Mouse (Mus musculus) midbrain, embryonic 16.5 days (tissue): Measurements from ENCODE around the gene Olfr486. TPM values are rescaled to one million over a fixed set of nuclear protein-coding genes. Genes with fewer than 3 reads are reported as not detected.
"Not testable (repeated sequence)": the region's sequence is repeated elsewhere in the genome, so short reads cannot be mapped to it uniquely, and the experiment has no call there.

Experiments
- ATAC-seq: fragments of 200-750 bp; cut with Nextera tagmentation; 2 replicates; pipeline ENCODE4 v1.8.0; 2017; ENCODE audit warnings: moderate TSS enrichment
- H3K27ac ChIP-seq: fragments of 300-500 bp; sonication (generic); 2 replicates; pipeline ENCODE4 v1.5.1; 2014; ENCODE audit warnings: mild to moderate bottlenecking, low read length, mixed read lengths
- H3K27me3 ChIP-seq: fragments of 300-500 bp; sonication (generic); 2 replicates; pipeline ENCODE4 v1.6.1; 2014; ENCODE audit warnings: low read depth, low read length, mixed read lengths; ENCODE audit not compliant: control insufficient read depth, insufficient read depth
- H3K36me3 ChIP-seq: fragments of 300-500 bp; sonication (generic); 2 replicates; pipeline ENCODE4 v1.6.1; 2014; ENCODE audit warnings: mild to moderate bottlenecking, low read length, moderate library complexity, mixed read lengths; ENCODE audit not compliant: control insufficient read depth, insufficient read depth
- H3K4me1 ChIP-seq: fragments of 300-500 bp; sonication (generic); 2 replicates; pipeline ENCODE4 v1.6.1; 2014; ENCODE audit warnings: mild to moderate bottlenecking, low read length, mixed read lengths; ENCODE audit not compliant: control insufficient read depth, insufficient read depth
- H3K4me2 ChIP-seq: fragments of 300-500 bp; sonication (generic); 2 replicates; pipeline ENCODE4 v1.6.1; 2014; ENCODE audit warnings: mild to moderate bottlenecking, low read length, mixed read lengths
- H3K4me3 ChIP-seq: fragments of 300-500 bp; sonication (generic); 2 replicates; pipeline ENCODE4 v1.5.1; 2014; ENCODE audit warnings: low read depth, mild to moderate bottlenecking, low read length, moderate library complexity, mixed read lengths
- H3K9ac ChIP-seq: fragments of 300-500 bp; sonication (generic); 2 replicates; pipeline ENCODE4 v1.6.1; 2014; ENCODE audit warnings: low read depth, low read length, mixed read lengths
- H3K9me3 ChIP-seq: fragments of 300-500 bp; sonication (generic); replicated peaks from 2 replicates; pipeline ENCODE4 v1.6.1; 2014; ENCODE audit warnings: mild to moderate bottlenecking, low read length, mixed read lengths; ENCODE audit not compliant: control insufficient read depth, poor library complexity, severe bottlenecking
- WGBS: fragments of 180-500 bp; shearing (Covaris S2); extraction: QIAGEN DNeasy Blood & Tissue Kit; methylation state at CpG from one replicate; pipeline ENCODE4 v1.1.7; 2014; 5-methylcytosine and 5-hydroxymethylcytosine counted together
- polyA plus RNA-seq: library from polyadenylated mRNA; unstranded; fragments of >200 nt; fragmentation: Nextera tagmentation; extraction: Ambion mirVana; gene quantifications from 2 replicates; pipeline ENCODE4 v1.2.1, GENCODE M21; 2015

The Olfr486 gene
- polyA plus RNA-seq, result not detected in 2 replicates

DNA sequence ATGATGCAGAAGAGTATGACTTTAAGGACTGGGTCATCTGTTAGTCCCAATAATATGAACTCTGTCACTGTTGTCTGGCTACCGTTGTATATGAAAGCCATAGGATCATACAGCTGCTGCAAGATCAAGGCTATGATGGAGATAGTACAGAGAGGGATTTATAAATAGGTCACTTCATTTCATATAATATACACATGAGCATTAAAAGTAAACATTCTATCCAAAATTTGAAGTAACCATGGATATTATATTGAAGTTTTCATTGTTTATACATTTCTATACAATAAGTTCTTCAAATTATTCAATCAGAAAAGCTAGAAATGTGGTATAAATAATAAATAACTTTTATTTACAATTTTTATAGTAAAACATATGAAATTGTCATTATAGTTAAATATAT lies at the start of gene Olfr486:
Gene Olfr486 (minus strand): TSS at position 101 of the 400 bp plus-strand sequence.
- H3K27ac ChIP-seq, H3K9ac ChIP-seq, H3K4me3 ChIP-seq, H3K27me3 ChIP-seq, H3K4me1 ChIP-seq, H3K4me2 ChIP-seq, ATAC-seq, H3K9me3 ChIP-seq, H3K36me3 ChIP-seq: not testable (repeated sequence)
- WGBS, result 94% methylated on average over 1 of the region's 1 CpGs

DNA sequence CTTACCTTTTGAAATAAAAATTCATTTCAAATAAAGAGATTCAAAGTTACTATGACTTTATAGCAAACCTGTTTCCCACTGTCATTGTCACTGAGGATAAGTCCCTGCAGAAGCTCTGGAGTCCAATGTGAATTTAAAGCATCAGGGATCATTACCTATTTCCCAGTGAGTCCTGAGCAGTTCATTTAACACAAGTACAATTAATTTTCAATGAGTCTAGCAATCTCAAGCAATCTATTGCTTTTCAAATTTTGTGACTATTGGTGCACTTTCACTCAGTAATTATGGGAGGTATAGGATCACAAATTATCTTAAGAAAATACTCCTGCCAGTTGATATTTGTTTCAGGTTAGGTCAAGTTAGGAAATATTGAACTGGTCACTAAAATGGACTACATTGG lies 42.0 kb upstream of the Olfr486 start, which contains the start of gene Olfr487:
Gene Olfr487 (minus strand): TSS at position 101 of the 400 bp plus-strand sequence.
- not testable (repeated sequence) for H3K36me3 ChIP-seq, H3K4me1 ChIP-seq, H3K27me3 ChIP-seq, H3K9me3 ChIP-seq, H3K9ac ChIP-seq, H3K4me2 ChIP-seq, H3K4me3 ChIP-seq, H3K27ac ChIP-seq, ATAC-seq

DNA sequence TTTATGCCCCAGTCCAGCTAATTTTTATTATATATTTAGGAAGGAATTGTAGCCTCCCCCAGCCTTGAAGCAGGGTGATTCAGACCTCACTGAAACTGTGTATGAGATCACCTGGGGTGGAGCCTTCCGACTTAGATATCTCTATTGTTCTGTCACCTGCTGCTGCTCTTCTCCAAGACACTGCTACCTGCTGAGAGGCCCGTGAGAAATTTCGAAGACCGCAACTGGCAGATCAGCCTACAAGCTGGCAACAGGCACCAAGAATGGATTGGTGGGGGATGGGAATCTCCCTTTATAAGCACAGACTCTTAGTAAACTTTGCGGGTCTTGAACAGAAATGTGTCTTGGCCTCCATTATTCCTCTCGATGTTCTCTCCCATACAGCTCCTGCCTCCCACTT lies 24.4 kb upstream of the Olfr486 start:
- H3K9ac ChIP-seq, result no peak overlapping the region
- no peak for ATAC-seq
- no peaks in the 10 kb centered on the region for H3K36me3 ChIP-seq
- no peaks in the 10 kb centered on the region for H3K27me3 ChIP-seq
- WGBS, result 48% methylated on average over 6 of the region's 6 CpGs
- no peaks in the 10 kb centered on the region for H3K9me3 ChIP-seq
- no peak overlapping the region for H3K4me2 ChIP-seq
- H3K27ac ChIP-seq, result no peak overlapping the region
- no peak overlapping the region for H3K4me3 ChIP-seq
- H3K4me1 ChIP-seq, result no peaks in the 10 kb centered on the region

DNA sequence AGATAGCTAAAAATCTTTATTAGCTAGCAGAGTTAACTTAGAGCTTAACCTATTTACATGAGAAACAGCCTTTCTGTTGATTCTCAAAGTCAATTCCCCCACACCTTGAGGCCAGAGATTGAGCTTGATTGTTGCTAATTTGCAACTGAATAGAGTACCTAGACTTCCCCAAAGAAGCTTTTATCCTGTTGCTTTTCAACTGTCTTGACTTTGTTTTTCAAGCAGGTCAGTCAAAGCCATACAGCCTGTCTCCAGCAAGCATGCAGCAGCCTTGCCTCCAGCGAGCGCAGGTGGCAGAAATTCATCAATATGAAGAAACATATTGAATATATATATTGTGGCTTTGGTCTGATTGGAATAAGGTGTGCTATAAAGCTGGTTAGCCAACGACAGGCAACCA lies 23.8 kb upstream of the Olfr486 start:
- H3K36me3 ChIP-seq, H3K27ac ChIP-seq, ATAC-seq, H3K27me3 ChIP-seq, H3K9ac ChIP-seq, H3K4me3 ChIP-seq, H3K9me3 ChIP-seq, H3K4me2 ChIP-seq, H3K4me1 ChIP-seq: not testable (repeated sequence)
- WGBS, result 56% methylated on average over 3 of the region's 3 CpGs

DNA sequence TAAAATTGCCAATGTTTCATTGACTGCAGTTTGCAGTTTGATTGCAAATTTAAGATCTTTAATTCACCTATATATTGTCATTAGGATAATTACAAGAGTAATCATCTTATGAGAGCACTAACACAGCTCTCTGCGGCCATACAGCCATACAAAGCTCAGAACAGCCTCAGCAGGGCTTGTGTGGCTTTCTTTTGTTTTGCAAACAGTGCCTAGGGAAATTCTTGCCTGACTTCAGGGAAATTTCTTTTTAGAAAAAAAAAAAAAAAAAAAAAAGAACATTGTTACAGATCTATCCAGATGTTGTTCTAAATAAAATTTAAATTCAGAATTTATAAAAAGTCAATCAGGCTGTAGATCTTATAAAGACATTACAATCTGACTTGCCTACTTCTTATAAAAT lies 20.2 kb upstream of the Olfr486 start:
- H3K9ac ChIP-seq, H3K4me3 ChIP-seq, H3K4me1 ChIP-seq, H3K9me3 ChIP-seq, H3K4me2 ChIP-seq, H3K36me3 ChIP-seq, H3K27ac ChIP-seq, H3K27me3 ChIP-seq, ATAC-seq: not testable (repeated sequence)
- WGBS, result 50% methylated on average over 1 of the region's 1 CpGs

DNA sequence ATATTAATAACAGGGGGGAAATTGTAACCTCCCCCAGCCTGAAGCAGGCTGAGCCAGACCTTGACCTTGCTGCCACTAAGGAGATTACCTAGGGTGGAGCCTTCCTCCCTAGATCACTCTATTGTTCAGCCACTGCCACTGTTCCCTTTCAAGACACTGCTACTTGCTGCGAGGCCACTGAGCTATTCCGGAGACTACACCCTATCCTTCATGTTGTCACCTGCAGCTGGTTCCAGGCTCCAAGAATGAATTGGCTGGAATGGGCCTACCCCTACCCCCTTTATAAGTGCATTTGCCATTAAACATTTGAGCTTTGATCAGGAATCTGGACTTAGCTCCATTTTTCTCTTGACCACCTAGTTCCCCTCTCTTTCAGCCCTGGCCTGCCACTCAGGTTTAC lies 18.7 kb upstream of the Olfr486 start:
- not testable (repeated sequence) for H3K4me2 ChIP-seq, H3K9me3 ChIP-seq, H3K27ac ChIP-seq, H3K9ac ChIP-seq, H3K4me1 ChIP-seq, H3K4me3 ChIP-seq, ATAC-seq, H3K27me3 ChIP-seq, H3K36me3 ChIP-seq
- 27% methylated on average over 2 of the region's 2 CpGs for WGBS

DNA sequence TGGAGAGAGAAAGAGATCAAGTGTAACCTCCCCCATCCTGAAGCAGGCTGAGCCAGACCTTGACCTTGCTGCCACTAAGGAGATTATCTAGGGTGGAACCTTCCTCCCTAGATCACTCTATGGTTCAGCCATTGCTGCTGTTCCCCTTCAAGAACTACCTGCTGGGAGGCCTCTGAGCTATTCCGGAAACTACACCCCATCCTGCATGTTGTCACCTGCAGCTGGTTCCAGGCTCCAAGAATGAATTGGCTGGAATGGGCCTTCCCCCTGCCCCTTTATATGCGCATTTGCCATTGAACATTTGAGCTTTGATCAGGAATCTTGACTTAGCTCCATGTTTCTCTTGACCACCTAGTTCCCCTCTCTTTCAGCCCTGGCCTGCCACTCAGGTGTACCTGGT lies 12.7 kb upstream of the Olfr486 start:
- H3K27ac ChIP-seq, H3K9me3 ChIP-seq, H3K4me3 ChIP-seq, H3K36me3 ChIP-seq, H3K9ac ChIP-seq, ATAC-seq, H3K4me2 ChIP-seq, H3K27me3 ChIP-seq, H3K4me1 ChIP-seq: not testable (repeated sequence)
- WGBS, result 84% methylated on average over 2 of the region's 2 CpGs

DNA sequence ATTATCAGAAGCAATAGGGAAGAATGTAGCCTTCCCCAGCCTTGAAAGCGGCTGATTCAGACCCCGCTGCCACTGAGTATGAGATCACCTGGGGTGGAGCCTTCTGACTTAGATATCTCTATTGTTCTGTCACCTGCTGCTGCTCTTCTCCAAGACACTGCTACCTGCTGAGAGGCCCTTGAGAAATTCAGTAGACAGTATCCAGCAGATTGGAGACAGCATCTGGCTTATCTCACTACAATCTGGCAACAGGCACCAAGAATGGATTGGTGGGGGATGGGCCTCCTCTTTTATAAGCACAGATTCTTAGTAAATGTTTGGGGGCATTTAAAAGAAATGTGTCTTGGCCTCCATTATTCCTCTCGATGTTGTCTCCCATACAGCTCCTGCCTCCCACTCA lies 11.9 kb upstream of the Olfr486 start:
- ATAC-seq, result not testable (repeated sequence)

DNA sequence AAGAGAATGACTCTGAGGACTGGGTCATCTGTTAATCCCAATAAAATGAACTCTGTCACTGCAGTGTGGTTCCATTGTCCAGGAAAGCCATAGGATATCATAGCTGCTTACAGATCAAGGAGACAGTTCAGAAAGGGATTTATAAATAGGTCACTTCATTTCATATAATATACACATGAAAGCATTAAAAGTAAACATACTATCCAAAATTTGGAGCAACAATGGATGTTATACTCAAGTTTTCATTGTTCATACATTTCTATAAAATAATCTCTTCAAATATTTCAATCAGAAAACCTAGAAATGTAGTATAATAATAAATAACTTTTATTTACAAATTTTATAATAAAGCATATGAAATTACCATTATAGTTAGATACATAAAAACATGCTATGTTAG lies 12.8 kb downstream of the Olfr486 start, which contains the start of gene Olfr485:
Gene Olfr485 (minus strand): TSS at position 101 of the 400 bp plus-strand sequence.
- H3K36me3 ChIP-seq, result no peaks in the 10 kb centered on the region
- H3K27me3 ChIP-seq, result no peaks in the 10 kb centered on the region
- no peak within 1 kb of the TSS for H3K4me3 ChIP-seq
- no peak within 1 kb of the TSS for H3K9ac ChIP-seq
- H3K9me3 ChIP-seq, result no peaks in the 10 kb centered on the region
- H3K4me2 ChIP-seq, result no peak within 1 kb of the TSS
- ATAC-seq, result no peak
- no peaks in the 10 kb centered on the region for H3K4me1 ChIP-seq
- no peak within 1 kb of the TSS for H3K27ac ChIP-seq

More for the DNA sequence above, 11.9 kb upstream of the Olfr486 start:
- H3K9me3 ChIP-seq, H3K36me3 ChIP-seq, H3K27me3 ChIP-seq, H3K9ac ChIP-seq, H3K4me1 ChIP-seq, H3K4me2 ChIP-seq, H3K27ac ChIP-seq, H3K4me3 ChIP-seq: not testable (repeated sequence)
- 63% methylated on average over 3 of the region's 3 CpGs for WGBS

DNA sequence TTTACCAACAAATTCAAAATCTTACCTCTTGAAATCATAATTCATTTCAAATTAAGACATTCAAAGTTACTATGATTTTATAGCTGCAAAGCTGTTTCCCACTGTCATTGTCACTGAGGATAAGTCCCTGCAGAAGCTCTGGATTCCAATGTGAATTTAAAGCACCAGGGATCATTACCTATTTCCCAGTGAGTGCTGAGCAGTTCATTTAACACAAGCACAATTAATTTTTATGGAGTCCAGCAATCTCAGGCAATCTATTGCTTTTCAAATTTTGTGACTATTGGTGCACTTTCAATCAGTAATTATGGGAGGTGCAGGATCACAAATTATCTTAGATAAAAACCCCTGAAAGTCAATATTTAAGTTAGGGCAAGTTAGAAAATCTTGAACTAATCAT lies 45.2 kb downstream of the Olfr486 start, which contains the start of gene Olfr484:
Gene Olfr484 (minus strand): TSS at position 101 of the 400 bp plus-strand sequence.
- Histone ChIP-seq H3K27me3 (no peaks in the 10 kb centered on the region), H3K27ac (no peak within 1 kb of the TSS), H3K4me1 (no peaks in the 10 kb centered on the region), H3K36me3 (no peaks in the 10 kb centered on the region), H3K4me3 (no peak within 1 kb of the TSS), H3K4me2 (no peak within 1 kb of the TSS), H3K9me3 (no peaks in the 10 kb centered on the region), H3K9ac (no peak within 1 kb of the TSS)
- ATAC-seq, result no peak
